Mouse (Mus musculus) heart, embryonic 14.5 days (tissue): Measurements from ENCODE around the gene Mpzl1. TPM values are rescaled to one million over a fixed set of nuclear protein-coding genes. Genes with fewer than 3 reads are reported as not detected.
A peak's percentile ranks its signal among the peaks of the same experiment; 100 is the strongest.

Experiments
- ATAC-seq: fragments of 200-750 bp; cut with Nextera tagmentation; 2 replicates; pipeline ENCODE4 v1.8.0; 2017; ENCODE audit warnings: low read depth, moderate TSS enrichment; ENCODE audit not compliant: insufficient number of reproducible peaks, insufficient read depth, low FRiP score
- H3K27ac ChIP-seq, 2 experiments: fragments of 200-500 bp in 1 of 2; fragments of 300-500 bp in 1 of 2; sonication (generic) in 1 of 2; replicated peaks in 1 of 2; 2 replicates each; pipeline ENCODE4 v1.5.1; 2012 to 2014; ENCODE audit warnings: low read depth in 2 of 2, low read length in 2 of 2, control low read depth in 1 of 2, mild to moderate bottlenecking in 1 of 2, mixed read lengths in 1 of 2; ENCODE audit not compliant: control insufficient read depth in 1 of 2, insufficient read depth in 1 of 2
- H3K27me3 ChIP-seq: fragments of 300-500 bp; sonication (generic); 2 replicates; pipeline ENCODE4 v1.6.1; 2014; ENCODE audit warnings: mild to moderate bottlenecking, low read length, control low read depth; ENCODE audit not compliant: control insufficient read depth, insufficient read depth
- H3K36me3 ChIP-seq: fragments of 300-500 bp; sonication (generic); 2 replicates; pipeline ENCODE4 v1.6.1; 2014; ENCODE audit warnings: mild to moderate bottlenecking, control low read depth, low read length, mixed read lengths; ENCODE audit not compliant: control insufficient read depth, insufficient read depth
- H3K4me1 ChIP-seq, 2 experiments: fragments of 200-500 bp in 1 of 2; fragments of 300-500 bp in 1 of 2; sonication (generic) in 1 of 2; 2 replicates each; pipeline ENCODE4 v1.6.1; 2012 to 2014; ENCODE audit warnings: low read length in 2 of 2, control low read depth in 1 of 2, mixed read lengths in 1 of 2; ENCODE audit not compliant: control insufficient read depth in 2 of 2, insufficient read depth in 2 of 2
- H3K4me2 ChIP-seq: fragments of 300-500 bp; sonication (generic); 2 replicates; pipeline ENCODE4 v1.6.1; 2014; ENCODE audit warnings: mild to moderate bottlenecking, low read length
- H3K4me3 ChIP-seq, 2 experiments: fragments of 200-500 bp in 1 of 2; fragments of 300-500 bp in 1 of 2; sonication (generic) in 1 of 2; 2 replicates each; pipeline ENCODE4 v1.5.1; 2012 to 2014; ENCODE audit warnings: low read length in 2 of 2, mild to moderate bottlenecking in 2 of 2, control low read depth in 1 of 2, low read depth in 1 of 2, moderate library complexity in 1 of 2; ENCODE audit not compliant: control insufficient read depth in 1 of 2, insufficient read depth in 1 of 2
- H3K9ac ChIP-seq: fragments of 300-500 bp; sonication (generic); 2 replicates; pipeline ENCODE4 v1.6.1; 2014; ENCODE audit warnings: mild to moderate bottlenecking, low read length
- H3K9me3 ChIP-seq: fragments of 300-500 bp; sonication (generic); 2 replicates; pipeline ENCODE4 v1.6.1; 2016; ENCODE audit warnings: low read length, control low read depth; ENCODE audit not compliant: control insufficient read depth
- WGBS: fragments of 180-500 bp; shearing (Covaris S2); extraction: QIAGEN DNeasy Blood & Tissue Kit; methylation state at CpG from one replicate; pipeline ENCODE4 v1.1.7; 2014; 5-methylcytosine and 5-hydroxymethylcytosine counted together
- polyA plus RNA-seq: library from polyadenylated mRNA; unstranded; fragments of >200 nt; fragmentation: Nextera tagmentation; extraction: Ambion mirVana; gene quantifications from 2 replicates; pipeline ENCODE4 v1.2.1, GENCODE M21; 2014

Gene Mpzl1
- polyA plus RNA-seq, 1 experiment from 2014 or later, result 121 TPM

GRCm38 (mm10) chr1:165655482-165655881, 21.1 kb upstream of the Mpzl1 start:
- 17% methylated on average over 14 of the region's 14 CpGs for WGBS

GRCm38 (mm10) chr1:165655022-165655421, 20.7 kb upstream of the Mpzl1 start:
- ATAC-seq, result peak; percentile 34; the same call in 1 of the 2 replicates
- H3K27ac ChIP-seq, result peak overlapping the region; percentile 45 to 55
- peaks cover 9 to 34% of the 10 kb centered on the region in 2 experiments for H3K4me1 ChIP-seq
- peaks cover 96% of the 10 kb centered on the region for H3K36me3 ChIP-seq
- H3K4me2 ChIP-seq, result no peak overlapping the region
- no peak overlapping the region for H3K4me3 ChIP-seq
- no peaks in the 10 kb centered on the region for H3K27me3 ChIP-seq
- H3K9me3 ChIP-seq, result no peaks in the 10 kb centered on the region
- 65% methylated on average over 6 of the region's 6 CpGs for WGBS
- H3K9ac ChIP-seq, result no peak overlapping the region

More at GRCm38 (mm10) chr1:165655482-165655881, 21.1 kb upstream of the Mpzl1 start:
- Histone ChIP-seq H3K4me2 (no peak overlapping the region), H3K27me3 (no peaks in the 10 kb centered on the region), H3K9ac (no peak overlapping the region), H3K4me3 (no peak overlapping the region), H3K36me3 (peaks cover 96% of the 10 kb centered on the region), H3K9me3 (no peaks in the 10 kb centered on the region), H3K4me1 (peaks cover 9 to 34% of the 10 kb centered on the region in 2 experiments), H3K27ac (peak overlapping the region; percentile 45 to 55; a peak in 3 of 4 replicates)
- ATAC-seq, result 0 out of 2 replicates have a peak, but pooled peaks have one; percentile 27

- Histone ChIP-seq H3K27ac (peak overlapping the region in 1 of 2 experiments; percentile 55; a peak in 2 of 4 replicates), H3K9ac (no peak overlapping the region), H3K9me3 (no peaks in the 10 kb centered on the region), H3K36me3 (peaks cover 95% of the 10 kb centered on the region), H3K4me2 (no peak overlapping the region), H3K4me1 (peaks cover 9 to 34% of the 10 kb centered on the region in 2 experiments), H3K27me3 (no peaks in the 10 kb centered on the region), H3K4me3 (no peak overlapping the region)
- no peak for ATAC-seq
- WGBS, result 82% methylated on average over 14 of the region's 14 CpGs
These were observed 19.0 kb upstream of the Mpzl1 start for GRCm38 (mm10) chr1:165653126-165653885.

GRCm38 (mm10) chr1:165652507-165652906, 18.2 kb upstream of the Mpzl1 start:
- Histone ChIP-seq H3K9ac (0 out of 2 replicates have a peak overlapping the region, but pooled peaks have one; percentile 0), H3K4me3 (no peak overlapping the region), H3K4me1 (peaks cover 9 to 34% of the 10 kb centered on the region in 2 experiments), H3K27me3 (no peaks in the 10 kb centered on the region), H3K36me3 (peaks cover 95% of the 10 kb centered on the region), H3K4me2 (no peak overlapping the region), H3K27ac (peak overlapping the region in 1 of 2 experiments; percentile 41; a peak in 1 of 4 replicates), H3K9me3 (no peaks in the 10 kb centered on the region)
- 31% methylated on average over 2 of the region's 2 CpGs for WGBS
- no peak for ATAC-seq

- Histone ChIP-seq H3K27me3 (no peaks in the 10 kb centered on the region), H3K9ac (no peak overlapping the region), H3K36me3 (peaks cover 86% of the 10 kb centered on the region), H3K4me3 (no peak overlapping the region), H3K9me3 (no peaks in the 10 kb centered on the region), H3K27ac (peak overlapping the region in 1 of 2 experiments; percentile 38; a peak in 1 of 4 replicates), H3K4me1 (peaks cover 9 to 34% of the 10 kb centered on the region in 2 experiments), H3K4me2 (no peak overlapping the region)
- ATAC-seq, result no peak
- 56% methylated on average over 5 of the region's 5 CpGs for WGBS
These were observed 16.8 kb upstream of the Mpzl1 start for GRCm38 (mm10) chr1:165651158-165651557.

- H3K4me3 ChIP-seq, result no peak overlapping the region
- H3K27ac ChIP-seq, result no peak overlapping the region
- H3K4me2 ChIP-seq, result no peak overlapping the region
- no peaks in the 10 kb centered on the region for H3K9me3 ChIP-seq
- no peak overlapping the region for H3K9ac ChIP-seq
- no peak for ATAC-seq
- H3K4me1 ChIP-seq, result no peaks in the 10 kb centered on the region; a peak in 1 of 4 replicates
- H3K27me3 ChIP-seq, result no peaks in the 10 kb centered on the region
- 51% methylated on average over 4 of the region's 4 CpGs for WGBS
- peaks cover 27% of the 10 kb centered on the region for H3K36me3 ChIP-seq
These were observed 10.8 kb upstream of the Mpzl1 start for GRCm38 (mm10) chr1:165645102-165645501.

GRCm38 (mm10) chr1:165643735-165644134, 9.4 kb upstream of the Mpzl1 start:
- H3K4me1 ChIP-seq, result peaks cover 3 to 8% of the 10 kb centered on the region in 2 experiments; a peak in 3 of 4 replicates
- H3K36me3 ChIP-seq, result peaks cover 13% of the 10 kb centered on the region
- 0 out of 2 replicates have a peak overlapping the region, but pooled peaks have one; percentile 30 for H3K4me2 ChIP-seq
- H3K9me3 ChIP-seq, result no peaks in the 10 kb centered on the region
- H3K27ac ChIP-seq, result no peak overlapping the region
- H3K27me3 ChIP-seq, result no peaks in the 10 kb centered on the region
- no peak overlapping the region for H3K9ac ChIP-seq
- ATAC-seq, result no peak
- WGBS, result 68% methylated on average over 5 of the region's 5 CpGs
- no peak overlapping the region for H3K4me3 ChIP-seq
